Mouse (Mus musculus) small intestine, adult 2 months (tissue): ENCODE data around the gene Dhrs7b. TPM values are rescaled to one million over a fixed set of nuclear protein-coding genes. Genes with fewer than 3 reads are reported as not detected.

ENCODE experiments used
- H3K27ac ChIP-seq: fragments of 200-500 bp; 2 replicates; pipeline ENCODE4 v1.5.1; 2012; ENCODE audit warnings: low read depth, low read length, control low read depth, inconsistent platforms; ENCODE audit not compliant: insufficient read depth
- H3K27me3 ChIP-seq: fragments of 200-500 bp; 2 replicates; pipeline ENCODE4 v1.6.1; 2012; ENCODE audit warnings: mild to moderate bottlenecking, moderate library complexity, low read length, inconsistent platforms; ENCODE audit not compliant: control insufficient read depth, insufficient read depth
- H3K36me3 ChIP-seq: fragments of 200-500 bp; 2 replicates; pipeline ENCODE4 v1.6.1; 2012; ENCODE audit warnings: mild to moderate bottlenecking, low read length, control low read depth, inconsistent platforms; ENCODE audit not compliant: control insufficient read depth, insufficient read depth
- H3K4me1 ChIP-seq: fragments of 200-500 bp; 2 replicates; pipeline ENCODE4 v1.6.1; 2012; ENCODE audit warnings: low read length, inconsistent platforms, mixed read lengths; ENCODE audit not compliant: control insufficient read depth, insufficient read depth, insufficient read length
- H3K4me3 ChIP-seq: fragments of 200-500 bp; 2 replicates; pipeline ENCODE4 v1.5.1; 2012; ENCODE audit warnings: low read depth, mild to moderate bottlenecking, control low read depth, inconsistent platforms, low read length, moderate library complexity
- CTCF ChIP-seq: fragments of 200-500 bp; IDR thresholded peaks from 2 replicates; pipeline ENCODE4 v1.5.1; 2012; ENCODE audit warnings: low read depth, mild to moderate bottlenecking, control low read depth, inconsistent platforms, low read length, moderate library complexity, mixed read lengths; ENCODE audit not compliant: insufficient replicate concordance, insufficient read length; ENCODE audit errors: extremely low read depth
- POLR2A ChIP-seq: fragments of 200-500 bp; IDR thresholded peaks from 2 replicates; pipeline ENCODE4 v1.6.1; 2012; ENCODE audit warnings: low read depth, mild to moderate bottlenecking, control low read depth, inconsistent platforms, low read length, moderate library complexity
- WGBS: fragments of 180-500 bp; shearing (Covaris S2); methylation state at CpG from one replicate; pipeline ENCODE4 v1.1.7; 2018; 5-methylcytosine and 5-hydroxymethylcytosine counted together
- polyA plus RNA-seq: library from polyadenylated mRNA; depleted of rRNA; stranded (reverse); fragments of >200 nt; gene quantifications from 2 replicates; pipeline ENCODE4 v1.2.3, GENCODE M21; 2012

The Dhrs7b gene
- polyA plus RNA-seq, 1 experiment, result 34.1 TPM

DNA sequence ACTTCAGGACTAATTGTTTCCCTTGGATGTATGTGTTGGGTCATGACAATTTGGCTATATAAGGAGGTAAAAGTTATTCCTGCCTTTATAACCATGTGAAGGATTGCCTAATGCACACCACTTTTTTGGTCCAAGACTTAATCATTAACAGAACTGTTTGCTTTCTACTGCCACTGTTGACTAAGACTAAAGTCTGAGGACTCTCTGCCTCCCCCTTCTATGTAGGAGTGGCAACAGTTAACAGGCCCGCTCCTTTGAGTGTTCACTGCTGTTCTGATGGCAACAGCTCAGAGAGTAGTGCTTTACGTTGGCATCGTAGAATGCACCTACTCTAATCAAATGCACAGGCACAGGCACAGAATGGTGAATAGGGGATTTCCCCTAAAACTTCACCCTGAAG lies 5.2 kb upstream of the Dhrs7b start:
- Histone ChIP-seq H3K4me3 (no peak overlapping the region), H3K27ac (peak overlapping the region; percentile 53), H3K4me1 (no peaks in the 10 kb centered on the region; the same call in 1 of the 2 replicates), H3K27me3 (no peaks in the 10 kb centered on the region), H3K36me3 (no peaks in the 10 kb centered on the region)
- WGBS, result 19% methylated on average over 3 of the region's 3 CpGs
- TF ChIP-seq CTCF (no peak), POLR2A (no peak)

DNA sequence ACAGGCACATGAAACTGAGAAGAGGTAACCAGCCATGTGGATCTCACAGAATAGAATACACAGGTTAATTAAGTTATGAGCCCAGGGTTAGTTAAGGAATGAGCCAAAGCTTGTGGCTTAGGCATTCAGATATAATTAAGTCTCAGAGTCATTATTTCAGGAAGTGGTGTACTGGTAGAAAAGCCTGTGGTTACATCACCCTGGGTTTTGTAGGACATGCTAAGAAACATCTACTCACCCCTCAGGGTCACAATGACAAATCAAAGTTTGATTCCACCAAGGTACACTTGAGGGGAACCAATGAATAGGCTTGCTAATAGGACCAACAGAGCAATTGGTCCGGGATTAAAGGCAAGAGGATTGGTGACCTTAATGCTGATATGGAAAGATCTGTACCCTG lies 3.7 kb upstream of the Dhrs7b start:
- 41% methylated on average over 1 of the region's 1 CpGs for WGBS
- peaks cover 4% of the 10 kb centered on the region; the same call in 1 of the 2 replicates for H3K4me1 ChIP-seq
- no peak overlapping the region for H3K4me3 ChIP-seq
- H3K27me3 ChIP-seq, result no peaks in the 10 kb centered on the region
- no peak overlapping the region for H3K27ac ChIP-seq
- H3K36me3 ChIP-seq, result no peaks in the 10 kb centered on the region
- TF ChIP-seq POLR2A (no peak), CTCF (no peak)

DNA sequence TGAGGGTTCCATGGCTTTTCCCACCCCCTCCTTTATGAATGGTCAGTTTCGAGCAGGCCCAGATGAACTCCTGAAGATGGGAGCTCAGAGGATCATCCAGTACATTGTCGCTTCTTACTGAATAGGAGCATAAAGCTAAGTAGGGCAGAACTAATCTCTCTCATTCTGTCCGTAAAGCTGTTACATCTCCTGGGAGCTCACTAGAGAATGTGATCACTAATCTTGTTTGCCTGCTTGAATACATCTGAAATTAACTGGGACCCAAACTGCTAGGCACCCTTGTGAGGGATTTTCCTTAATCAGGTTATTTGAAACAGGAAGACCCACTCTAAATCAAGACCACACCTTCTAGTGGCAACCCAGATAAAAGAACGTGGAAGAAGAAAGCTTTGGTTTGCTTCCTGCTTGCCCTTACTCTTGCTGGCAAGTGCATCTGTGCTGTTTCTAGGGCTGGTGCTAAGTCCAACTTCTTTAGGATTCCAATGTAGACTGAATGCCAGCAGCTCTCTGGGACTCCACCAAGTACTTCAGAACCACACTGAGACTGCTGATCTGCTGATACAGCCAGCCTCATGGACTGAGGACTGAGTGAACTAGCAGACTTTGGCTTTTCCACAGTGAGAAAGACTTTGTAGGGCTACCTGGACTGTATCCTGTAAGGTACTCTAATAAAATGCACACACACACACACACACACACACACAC lies 3.0 kb upstream of the Dhrs7b start:
- 56% methylated on average over 4 of the region's 4 CpGs for WGBS
- TF ChIP-seq CTCF, result no peak
- no peak for TF ChIP-seq POLR2A
- H3K4me1 ChIP-seq, result peaks cover 4% of the 10 kb centered on the region; the same call in 1 of the 2 replicates

DNA sequence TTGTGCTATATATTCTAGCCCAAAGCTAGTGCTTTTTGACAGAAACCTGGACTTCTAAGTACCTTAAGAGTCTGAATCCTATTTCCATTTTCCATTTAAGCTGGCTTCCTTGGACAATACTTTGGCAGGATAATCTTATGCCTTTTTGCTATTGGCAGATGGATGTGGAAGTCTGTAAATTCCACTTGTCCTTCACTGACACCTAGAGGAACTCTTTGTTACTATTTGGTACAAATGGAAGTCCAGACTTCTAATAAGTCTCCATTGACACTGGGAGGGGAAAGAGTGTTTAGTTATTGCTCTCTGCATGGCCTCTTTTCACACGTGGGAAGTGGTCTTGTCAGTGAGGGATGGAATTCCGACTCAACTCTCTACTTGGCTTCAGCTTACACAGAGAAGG lies 1.5 kb upstream of the Dhrs7b start:
- H3K27ac ChIP-seq, result no peak overlapping the region
- no peaks in the 10 kb centered on the region for H3K27me3 ChIP-seq
- peaks cover 4% of the 10 kb centered on the region; the same call in 1 of the 2 replicates for H3K4me1 ChIP-seq
- H3K36me3 ChIP-seq, result no peaks in the 10 kb centered on the region
- no peak overlapping the region for H3K4me3 ChIP-seq
- 20% methylated on average over 2 of the region's 2 CpGs for WGBS
- no peak for TF ChIP-seq CTCF
- TF ChIP-seq POLR2A, result no peak

More for the DNA sequence above, 3.0 kb upstream of the Dhrs7b start:
- no peaks in the 10 kb centered on the region for H3K27me3 ChIP-seq
- H3K27ac ChIP-seq, result no peak overlapping the region
- no peak overlapping the region for H3K4me3 ChIP-seq
- H3K36me3 ChIP-seq, result no peaks in the 10 kb centered on the region

DNA sequence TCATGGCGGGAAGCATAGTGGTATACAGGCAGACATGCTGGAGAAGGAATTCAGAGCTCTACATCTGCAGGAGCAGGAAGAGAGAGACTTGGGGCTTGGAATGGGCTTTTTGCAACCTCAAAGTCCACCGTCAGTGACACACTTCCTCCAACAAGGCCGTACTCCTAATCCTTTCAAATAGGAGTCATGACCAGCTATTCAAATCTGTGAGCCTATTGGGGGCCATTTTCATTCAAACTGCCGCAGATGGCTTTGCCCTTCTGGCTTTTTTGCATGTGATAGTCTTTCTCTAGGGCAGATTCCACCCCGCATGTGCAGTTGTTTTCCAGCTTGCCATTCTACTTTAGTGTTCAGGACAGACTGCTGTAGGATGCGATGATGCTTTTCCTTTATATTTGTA lies 6.5 kb downstream of the Dhrs7b start:
- peaks cover 6% of the 10 kb centered on the region; the same call in 1 of the 2 replicates for H3K4me1 ChIP-seq
- H3K27ac ChIP-seq, result peak overlapping the region; percentile 56; the same call in 1 of the 2 replicates
- WGBS, result 89% methylated on average over 6 of the region's 6 CpGs
- TF ChIP-seq CTCF (no peak), POLR2A (no peak)
- no peaks in the 10 kb centered on the region for H3K27me3 ChIP-seq
- H3K4me3 ChIP-seq, result no peak overlapping the region
- H3K36me3 ChIP-seq, result no peaks in the 10 kb centered on the region

DNA sequence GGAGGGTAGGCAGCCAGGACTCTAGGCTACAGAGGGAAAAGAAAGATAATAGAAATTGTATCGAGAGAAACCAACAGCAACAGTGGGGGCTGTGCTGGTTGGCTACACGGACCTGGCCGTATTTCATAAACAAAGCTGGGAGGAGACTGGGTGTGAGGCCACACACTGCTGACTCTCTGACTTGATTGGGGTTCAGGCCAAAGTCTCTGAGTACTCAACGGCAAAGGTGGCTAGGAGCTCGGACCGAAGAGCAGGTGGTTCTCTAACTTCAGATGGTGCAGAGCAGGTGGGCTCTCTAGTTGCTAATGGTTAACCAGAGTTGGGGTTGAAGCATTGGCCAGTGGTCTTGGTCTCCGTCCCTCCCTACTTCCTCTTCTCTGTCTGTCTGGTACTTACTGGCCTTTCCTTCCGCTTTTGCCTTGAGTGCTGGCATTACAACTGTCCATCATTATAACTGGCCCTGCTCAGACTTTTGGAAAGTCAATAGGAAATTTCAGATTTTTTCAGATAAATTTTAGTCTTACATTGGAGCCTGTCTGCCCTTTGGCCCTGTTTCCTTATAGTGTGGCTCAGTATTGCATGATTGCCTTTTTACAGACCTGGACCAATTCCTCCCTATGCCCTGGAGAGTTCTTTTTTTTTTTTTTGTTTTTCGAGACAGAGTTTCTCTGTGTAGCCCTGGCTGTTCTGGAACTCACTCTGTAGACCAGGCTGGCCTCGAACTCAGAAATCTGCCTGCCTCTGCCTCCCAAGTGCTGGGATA lies 7.4 kb downstream of the Dhrs7b start:
- H3K27ac ChIP-seq, result peak overlapping the region; percentile 95
- WGBS, result 26% methylated on average over 10 of the region's 10 CpGs

DNA sequence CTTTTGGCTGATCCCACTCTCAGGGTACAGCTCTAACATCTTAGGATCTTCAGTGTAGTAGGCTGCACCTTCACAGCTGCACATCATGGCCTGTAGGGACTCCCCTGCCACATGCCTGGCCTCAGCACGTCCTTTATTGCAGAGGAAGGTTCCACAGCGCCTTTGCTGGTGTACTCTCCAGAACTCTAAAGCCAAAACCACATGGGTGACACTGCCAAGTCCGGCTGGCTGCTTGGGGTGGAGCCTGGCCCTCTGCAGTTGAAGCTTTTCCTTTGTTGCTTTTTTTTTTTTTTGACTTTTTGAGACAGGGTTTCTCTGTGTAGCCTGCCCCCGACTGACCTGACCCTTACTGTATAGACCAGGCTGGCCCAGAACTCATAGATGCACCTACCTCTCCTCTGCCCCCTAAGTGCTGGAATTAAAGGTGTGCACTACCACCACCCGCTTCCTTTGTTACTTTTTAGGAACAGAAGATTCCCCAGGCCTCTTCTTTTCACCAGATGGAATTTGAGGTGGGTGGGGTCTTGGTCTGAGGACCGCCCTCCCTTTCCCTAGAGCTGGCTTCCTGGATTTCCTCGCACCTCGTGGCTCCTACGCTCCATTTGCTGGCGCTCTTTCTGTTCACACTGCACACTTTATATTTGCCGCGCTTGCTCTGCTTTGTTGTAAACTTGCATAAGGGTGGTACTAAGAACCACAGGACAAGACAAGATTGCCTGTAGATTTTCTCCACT lies 11.2 kb downstream of the Dhrs7b start:
- H3K27me3 ChIP-seq, result no peaks in the 10 kb centered on the region
- H3K27ac ChIP-seq, result no peak overlapping the region
- no peak overlapping the region for H3K4me3 ChIP-seq
- peaks cover 6% of the 10 kb centered on the region; the same call in 1 of the 2 replicates for H3K4me1 ChIP-seq
- TF ChIP-seq CTCF (no peak), POLR2A (no peak)
- H3K36me3 ChIP-seq, result peaks cover 19% of the 10 kb centered on the region
- WGBS, result 83% methylated on average over 12 of the region's 12 CpGs

More for the DNA sequence above, 7.4 kb downstream of the Dhrs7b start:
- H3K4me3 ChIP-seq, result peak overlapping the region; percentile 60
- H3K27me3 ChIP-seq, result no peaks in the 10 kb centered on the region
- TF ChIP-seq POLR2A (peak; percentile 51; the same call in 1 of the 2 replicates), CTCF (no peak)
- H3K4me1 ChIP-seq, result peaks cover 6% of the 10 kb centered on the region; the same call in 1 of the 2 replicates
- H3K36me3 ChIP-seq, result no peaks in the 10 kb centered on the region
